Mouse (Mus musculus): ENCODE measurements around the gene Ing3. TPM values are rescaled to one million over a fixed set of nuclear protein-coding genes. Genes with fewer than 3 reads are reported as not detected.
A peak's percentile ranks its signal among the peaks of the same experiment; 100 is the strongest.

The Ing3 gene
- total and polyA plus RNA-seq, 2 experiments, result 3.6 to 7.9 TPM

DNA sequence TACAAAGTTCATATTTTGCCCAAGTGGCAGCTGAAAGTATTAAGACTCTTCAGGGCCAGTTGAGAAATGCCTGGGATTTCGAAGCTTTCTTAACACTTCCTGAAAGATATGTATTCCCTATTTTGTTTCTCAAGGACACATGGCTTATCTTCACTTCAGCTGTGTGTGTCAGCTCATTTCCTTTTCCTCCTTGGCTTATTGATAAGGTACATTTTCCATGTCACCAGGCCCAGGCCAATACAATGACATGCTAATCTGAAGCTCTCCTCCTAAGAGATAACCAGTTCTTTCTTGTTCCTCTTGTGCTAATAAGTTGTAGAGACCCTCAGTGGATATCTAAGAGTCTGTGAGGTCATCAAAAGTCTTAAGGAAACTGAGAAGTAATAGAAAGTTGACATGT lies 31.7 kb downstream of the Ing3 start:
- peaks cover 7% of the 10 kb centered on the region; the same call in 1 of the 2 replicates for H3K36me3 ChIP-seq (ENCODE audit: control insufficient read depth, insufficient read depth, low read length)
- TF ChIP-seq POLR2A (IDR thresholded peaks at IDR 0.05; ENCODE audit: extremely low read depth, insufficient read depth, low read length) (no peak), CTCF (IDR thresholded peaks at IDR 0.05; ENCODE audit: low read depth, low read length) (no peak)
- no peak for DNase-seq (ENCODE audit: extremely low read depth, low read depth, low spot score)
- H3K27me3 ChIP-seq (ENCODE audit: control insufficient read depth, insufficient read depth, low read length), result no peaks in the 10 kb centered on the region
- no peaks in the 10 kb centered on the region for H3K79me2 ChIP-seq (ENCODE audit: control insufficient read depth, insufficient read depth, low read length)
- WGBS, result 72% methylated on average over 1 of the region's 1 CpGs
- H3K4me3 ChIP-seq (ENCODE audit: insufficient read depth, low read depth, low read length), result no peak overlapping the region
- no peak overlapping the region for H3K27ac ChIP-seq (replicated peaks; ENCODE audit: insufficient read depth, low read depth, low read length)
- peaks cover 4% of the 10 kb centered on the region; the same call in 1 of the 2 replicates for H3K4me1 ChIP-seq (ENCODE audit: control insufficient read depth, insufficient read depth, low read length)
- no peak overlapping the region for H3K9ac ChIP-seq (ENCODE audit: low read depth, low read length)

DNA sequence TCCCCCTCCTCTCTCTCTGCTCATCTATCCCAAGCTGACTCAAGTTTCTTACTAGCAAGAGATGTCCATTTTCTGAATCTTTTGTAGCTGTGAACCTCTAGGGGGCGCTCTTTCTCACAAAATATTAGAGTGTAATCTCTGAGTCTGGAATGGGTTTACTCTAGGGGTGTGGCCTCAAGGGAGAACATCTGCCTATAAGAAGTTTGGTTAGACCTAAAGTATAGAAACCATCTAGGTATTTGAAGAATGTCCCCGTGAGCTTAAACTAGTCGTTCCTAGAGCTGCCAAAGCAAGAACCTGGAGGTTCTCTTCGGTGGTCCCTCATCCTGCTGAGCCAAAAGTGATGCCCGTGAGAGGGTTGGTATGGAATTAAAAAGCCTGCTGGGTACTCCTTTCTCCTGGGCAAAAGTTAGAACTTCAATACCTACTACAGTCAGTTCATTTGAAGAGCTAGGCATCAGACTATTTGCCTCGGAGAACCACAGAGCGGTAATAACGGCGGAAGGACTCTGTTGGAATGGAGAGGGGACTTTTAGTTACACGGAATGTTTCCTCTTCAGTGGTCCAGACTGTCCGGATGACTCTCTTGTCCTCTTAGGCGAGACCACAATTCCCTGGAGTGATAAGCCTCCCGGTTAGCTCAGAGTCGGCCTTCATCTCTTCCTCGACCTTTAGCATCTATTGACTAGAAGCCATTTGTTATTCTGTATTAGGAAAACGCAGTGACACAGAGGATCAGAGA lies 35.8 kb downstream of the Ing3 start:
- Histone ChIP-seq H3K27me3 (ENCODE audit: control insufficient read depth, insufficient read depth, low read length) (no peaks in the 10 kb centered on the region), H3K79me2 (ENCODE audit: control insufficient read depth, insufficient read depth, low read length) (peaks cover 8% of the 10 kb centered on the region), H3K4me1 (ENCODE audit: control insufficient read depth, insufficient read depth, low read length) (peaks cover 11% of the 10 kb centered on the region), H3K36me3 (ENCODE audit: control insufficient read depth, insufficient read depth, low read length) (peaks cover 2% of the 10 kb centered on the region; the same call in 1 of the 2 replicates), H3K4me3 (ENCODE audit: insufficient read depth, low read depth, low read length) (peak overlapping the region; percentile 63), H3K27ac (replicated peaks; ENCODE audit: insufficient read depth, low read depth, low read length) (peak overlapping the region; percentile 90), H3K9ac (ENCODE audit: low read depth, low read length) (peak overlapping the region; percentile 76; the same call in 1 of the 2 replicates)
- DNase-seq (ENCODE audit: extremely low read depth, low read depth, low spot score), result peak; percentile 81
- TF ChIP-seq CTCF (IDR thresholded peaks at IDR 0.05; ENCODE audit: low read depth, low read length), result peak; percentile 44
- no peak for TF ChIP-seq POLR2A (IDR thresholded peaks at IDR 0.05; ENCODE audit: extremely low read depth, insufficient read depth, low read length)
- WGBS, result 2% methylated on average over 16 of the region's 16 CpGs

DNA sequence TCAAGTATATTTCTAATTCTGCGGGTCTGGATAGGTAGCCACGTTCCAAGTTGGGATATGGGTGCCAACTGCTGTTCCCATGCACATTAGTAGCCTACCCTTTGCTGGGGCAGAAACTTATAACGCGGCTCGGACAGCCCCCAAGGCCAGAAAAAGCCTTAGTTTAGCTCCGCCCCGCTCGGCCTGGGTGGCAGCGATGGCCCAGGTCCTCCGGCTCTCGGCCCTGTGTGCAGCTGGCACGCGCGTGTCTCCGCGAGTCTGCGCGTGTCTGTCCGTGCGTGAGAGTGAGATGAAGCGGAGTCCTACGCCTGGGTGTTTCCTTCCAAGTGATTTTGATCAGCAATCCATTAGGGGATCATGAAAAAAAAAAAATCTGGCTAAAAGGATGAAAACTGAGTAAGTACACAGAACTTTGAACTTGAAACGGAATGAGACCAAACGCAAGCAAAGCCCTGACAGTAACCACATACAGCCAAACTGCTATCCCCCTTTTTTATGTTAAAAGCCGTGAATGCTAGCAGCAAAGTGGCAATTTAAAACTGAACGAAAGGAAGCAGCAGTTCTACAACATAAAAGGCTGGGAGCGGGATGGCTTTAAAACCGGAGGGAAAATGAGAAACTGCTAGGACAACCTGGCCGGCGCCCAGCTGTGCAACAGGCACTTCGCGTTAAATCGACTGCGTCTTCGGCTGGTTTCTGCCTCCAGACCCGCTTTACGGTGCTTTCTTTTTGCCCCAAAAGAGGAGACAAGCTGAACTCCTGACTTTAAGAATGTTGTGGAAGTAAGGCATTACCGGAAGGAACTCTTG lies 36.6 kb downstream of the Ing3 start, which contains the start of gene Cped1:
Gene Cped1, plus strand, starts transcription at position 185 of the 809 bp plus-strand sequence.
- Histone ChIP-seq H3K79me2 (ENCODE audit: control insufficient read depth, insufficient read depth, low read length) (peaks cover 8% of the 10 kb centered on the region), H3K4me3 (ENCODE audit: insufficient read depth, low read depth, low read length) (peak within 1 kb of the TSS; percentile 63), H3K27me3 (ENCODE audit: control insufficient read depth, insufficient read depth, low read length) (no peaks in the 10 kb centered on the region), H3K4me1 (ENCODE audit: control insufficient read depth, insufficient read depth, low read length) (peaks cover 11% of the 10 kb centered on the region), H3K27ac (replicated peaks; ENCODE audit: insufficient read depth, low read depth, low read length) (peak within 1 kb of the TSS; percentile 90), H3K9ac (ENCODE audit: low read depth, low read length) (peak within 1 kb of the TSS; percentile 76), H3K36me3 (ENCODE audit: control insufficient read depth, insufficient read depth, low read length) (peaks cover 2% of the 10 kb centered on the region; the same call in 1 of the 2 replicates)
- under 1% methylated on average over 38 of the region's 38 CpGs for WGBS
- TF ChIP-seq CTCF (IDR thresholded peaks at IDR 0.05; ENCODE audit: low read depth, low read length) (no peak), POLR2A (IDR thresholded peaks at IDR 0.05; ENCODE audit: extremely low read depth, insufficient read depth, low read length) (0 out of 2 replicates have a peak, but pooled peaks have one; percentile 29)
- peak; percentile 91 for DNase-seq (ENCODE audit: extremely low read depth, low read depth, low spot score)

DNA sequence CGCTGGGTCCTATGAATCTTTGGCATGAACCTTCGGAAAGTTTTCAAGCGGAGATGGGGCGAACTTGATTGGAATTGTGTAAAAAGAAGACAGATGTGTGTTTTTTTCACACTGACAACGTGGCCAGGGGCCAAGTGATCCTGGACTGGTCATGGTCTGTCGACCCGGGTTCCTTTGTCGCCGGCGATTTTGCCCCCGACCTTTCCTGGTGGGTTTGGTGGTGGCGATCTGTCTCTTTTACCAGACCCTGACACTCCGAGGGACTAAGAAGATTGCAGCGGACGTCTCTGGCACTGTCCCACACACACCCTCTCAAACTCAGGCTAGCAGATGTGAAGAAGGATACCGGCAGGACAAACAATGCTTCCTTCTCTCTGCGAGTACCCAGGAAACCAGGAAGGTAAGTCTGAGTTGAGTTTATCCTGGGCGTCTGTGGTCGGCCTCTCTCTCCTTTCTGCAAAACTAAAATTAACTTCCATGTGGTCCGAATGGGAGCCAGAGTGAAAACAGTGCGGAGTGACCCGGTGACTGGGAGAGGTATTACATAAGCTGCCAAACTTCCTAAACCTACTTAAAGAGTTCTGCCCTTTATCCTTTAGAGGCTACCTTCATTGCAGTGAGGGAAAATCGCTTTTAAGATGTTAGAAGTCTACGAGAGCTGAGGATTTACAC lies 37.4 kb downstream of the Ing3 start:
- WGBS, result 5% methylated on average over 24 of the region's 24 CpGs
- Histone ChIP-seq H3K27ac (replicated peaks; ENCODE audit: insufficient read depth, low read depth, low read length) (peak overlapping the region; percentile 90), H3K79me2 (ENCODE audit: control insufficient read depth, insufficient read depth, low read length) (peaks cover 8% of the 10 kb centered on the region)

DNA sequence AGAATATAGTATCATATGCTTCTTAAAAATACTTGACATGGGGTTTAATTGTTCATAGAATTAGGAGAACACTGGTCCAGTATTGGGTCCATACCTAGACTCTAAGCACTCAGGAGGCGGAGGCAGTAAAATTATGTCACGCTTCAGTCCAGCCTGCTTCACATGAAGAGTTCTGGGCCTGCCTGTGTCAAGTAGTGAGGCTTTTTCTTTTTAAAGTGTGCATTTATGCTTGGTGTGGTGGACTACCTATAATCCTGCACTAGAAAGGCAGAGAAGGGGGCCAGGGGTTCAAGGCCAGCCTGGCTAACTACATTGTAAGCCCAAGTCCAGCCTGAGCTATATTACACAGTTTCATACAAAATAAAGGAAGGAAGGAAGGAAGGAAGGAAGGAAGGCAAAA lies 38.2 kb downstream of the Ing3 start:
- peaks cover 11% of the 10 kb centered on the region for H3K79me2 ChIP-seq (ENCODE audit: control insufficient read depth, insufficient read depth, low read length)
- TF ChIP-seq POLR2A (IDR thresholded peaks at IDR 0.05; ENCODE audit: extremely low read depth, insufficient read depth, low read length), result no peak
- no peak for TF ChIP-seq CTCF (IDR thresholded peaks at IDR 0.05; ENCODE audit: low read depth, low read length)
- peak overlapping the region; percentile 53 for H3K4me3 ChIP-seq (ENCODE audit: insufficient read depth, low read depth, low read length)
- peaks cover 4% of the 10 kb centered on the region; the same call in 1 of the 2 replicates for H3K36me3 ChIP-seq (ENCODE audit: control insufficient read depth, insufficient read depth, low read length)
- peak overlapping the region; percentile 76 for H3K27ac ChIP-seq (replicated peaks; ENCODE audit: insufficient read depth, low read depth, low read length)
- peaks cover 8% of the 10 kb centered on the region for H3K4me1 ChIP-seq (ENCODE audit: control insufficient read depth, insufficient read depth, low read length)
- peak; percentile 48 for DNase-seq (ENCODE audit: extremely low read depth, low read depth, low spot score)
- peak overlapping the region; percentile 74 for H3K9ac ChIP-seq (ENCODE audit: low read depth, low read length)
- H3K27me3 ChIP-seq (ENCODE audit: control insufficient read depth, insufficient read depth, low read length), result no peaks in the 10 kb centered on the region
- WGBS, result 30% methylated on average over 2 of the region's 2 CpGs

More for the DNA sequence above, 37.4 kb downstream of the Ing3 start:
- Histone ChIP-seq H3K36me3 (ENCODE audit: control insufficient read depth, insufficient read depth, low read length) (peaks cover 2% of the 10 kb centered on the region; the same call in 1 of the 2 replicates), H3K4me3 (ENCODE audit: insufficient read depth, low read depth, low read length) (peak overlapping the region; percentile 63), H3K9ac (ENCODE audit: low read depth, low read length) (peak overlapping the region; percentile 73), H3K27me3 (ENCODE audit: control insufficient read depth, insufficient read depth, low read length) (no peaks in the 10 kb centered on the region), H3K4me1 (ENCODE audit: control insufficient read depth, insufficient read depth, low read length) (peaks cover 9% of the 10 kb centered on the region)
- peak; percentile 84 for DNase-seq (ENCODE audit: extremely low read depth, low read depth, low spot score)
- TF ChIP-seq CTCF (IDR thresholded peaks at IDR 0.05; ENCODE audit: low read depth, low read length) (no peak), POLR2A (IDR thresholded peaks at IDR 0.05; ENCODE audit: extremely low read depth, insufficient read depth, low read length) (no peak)
